Mouse (Mus musculus) cerebellum, adult 8-10 months (tissue): ENCODE measurements at regions not wholly inside any gene's neighbourhood (a gene's known extent, or its start where the extent isn't known, plus 50 kb on each side); places are given as distances from the start of the nearest gene placed in this dataset.

Source experiments
- DNase-seq: peaks from one replicate; pipeline ENCODE4 v3.0.0; 2022

DNA sequence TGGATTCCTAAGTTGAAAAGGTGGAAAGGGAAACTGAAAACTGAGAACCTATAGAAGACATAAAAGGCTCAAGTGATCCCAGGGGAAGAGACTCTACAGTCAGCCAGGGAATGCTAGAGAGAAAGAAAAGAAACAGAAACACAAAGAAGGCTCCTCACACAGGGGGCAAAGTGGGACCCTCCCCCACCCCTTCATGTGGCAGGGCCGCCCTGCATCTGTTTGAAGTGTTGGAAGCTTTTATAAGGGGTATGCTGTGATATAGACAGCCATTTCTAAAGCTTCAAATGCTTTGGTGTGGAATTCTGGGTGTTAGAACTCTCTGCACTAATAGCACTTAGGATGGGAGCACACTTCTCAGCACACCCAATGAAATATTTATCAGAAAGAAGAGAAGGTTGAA, 276.7 kb upstream of the Cdh5 start:
- DNase-seq, result no peak

- no peak for DNase-seq
Observed at GRCm38 (mm10) chr8:103825289-103825688, 276.1 kb upstream of the Cdh5 start.

DNA sequence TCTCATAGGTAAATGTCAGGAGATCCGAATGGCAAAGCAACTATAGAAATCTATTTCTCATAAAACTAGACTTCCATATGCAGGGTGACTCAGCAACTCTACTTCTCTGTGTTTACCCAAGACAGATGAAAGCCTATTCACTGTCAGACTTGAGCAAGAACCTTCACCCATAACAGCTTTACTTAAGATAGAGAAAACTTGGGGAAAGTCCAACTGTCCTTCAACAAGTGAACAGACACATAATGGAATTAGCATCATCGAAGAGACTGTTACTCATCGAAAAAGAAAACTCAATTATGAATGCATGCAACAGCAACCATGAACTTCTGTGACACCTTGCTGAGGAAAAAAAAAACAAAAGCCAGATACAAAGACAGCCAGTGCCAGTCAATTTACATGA, 271.0 kb upstream of the Cdh5 start:
- DNase-seq, result no peak

GRCm38 (mm10) chr8:103839990-103840389, 261.4 kb upstream of the Cdh5 start:
- no peak for DNase-seq

DNA sequence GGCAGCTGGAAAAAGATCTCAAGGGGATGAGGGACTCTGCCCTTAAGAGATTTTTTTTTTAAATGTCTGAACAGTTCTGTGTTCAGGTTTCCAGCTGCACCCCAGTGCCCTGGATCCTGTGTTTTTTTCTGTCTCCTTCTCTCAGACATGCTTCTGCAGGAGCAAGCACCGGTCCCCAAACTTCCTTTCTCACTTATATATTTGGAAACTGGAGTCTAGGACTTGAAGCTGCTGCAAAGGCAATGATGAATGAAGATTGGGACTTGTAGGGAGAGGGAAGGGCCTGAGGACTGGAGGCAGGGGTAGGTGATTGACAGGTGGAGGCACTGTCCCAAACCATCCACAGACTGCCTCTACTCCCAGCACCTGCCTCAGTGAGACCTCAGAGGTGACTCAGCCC, 255.5 kb upstream of the Cdh5 start:
- no peak for DNase-seq

GRCm38 (mm10) chr8:103846382-103846976, 254.9 kb upstream of the Cdh5 start:
- no peak for DNase-seq

GRCm38 (mm10) chr8:103849785-103850184, 251.6 kb upstream of the Cdh5 start:
- DNase-seq, result no peak

DNA sequence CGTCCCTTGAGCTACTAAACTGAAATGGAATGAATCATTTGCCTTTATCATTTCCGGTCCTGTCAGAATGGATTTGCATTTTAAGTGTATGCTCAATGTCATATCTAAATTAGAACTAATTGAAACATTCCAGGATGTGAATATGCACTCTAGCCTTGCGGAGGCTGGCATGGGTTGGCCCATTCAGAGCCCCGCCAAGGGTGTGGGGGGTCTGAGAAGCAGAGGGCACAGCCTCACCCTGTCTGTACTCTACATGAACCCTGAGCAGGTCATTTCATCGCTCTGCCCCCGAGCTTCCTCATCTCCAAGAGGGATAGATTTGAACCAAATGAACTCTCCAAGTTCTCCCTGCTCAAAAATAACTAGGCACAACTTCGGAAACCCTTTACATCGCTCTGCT, 250.1 kb upstream of the Cdh5 start:
- DNase-seq, result no peak

- no peak for DNase-seq
Observed at GRCm38 (mm10) chr8:103853048-103853447, 248.4 kb upstream of the Cdh5 start.

DNA sequence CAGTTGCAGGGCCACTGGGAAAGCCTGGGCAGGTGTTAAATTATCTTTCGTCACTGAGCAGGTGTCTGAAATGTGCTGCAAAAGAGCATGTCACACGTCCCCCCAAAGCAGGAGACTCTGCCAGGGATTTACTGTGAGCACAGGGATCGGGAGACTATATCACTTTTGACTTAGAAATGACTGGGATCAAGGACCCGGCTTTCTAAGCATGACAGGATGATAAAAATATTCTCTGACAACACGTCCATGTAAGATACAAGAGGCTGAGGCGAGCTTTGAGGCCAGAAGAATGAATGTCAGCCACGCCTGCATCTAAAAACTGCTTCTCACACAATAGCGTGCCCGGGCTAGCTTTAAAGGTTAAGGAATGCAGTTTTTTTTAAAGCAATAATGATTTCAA, 246.1 kb upstream of the Cdh5 start:
- DNase-seq, result no peak

DNA sequence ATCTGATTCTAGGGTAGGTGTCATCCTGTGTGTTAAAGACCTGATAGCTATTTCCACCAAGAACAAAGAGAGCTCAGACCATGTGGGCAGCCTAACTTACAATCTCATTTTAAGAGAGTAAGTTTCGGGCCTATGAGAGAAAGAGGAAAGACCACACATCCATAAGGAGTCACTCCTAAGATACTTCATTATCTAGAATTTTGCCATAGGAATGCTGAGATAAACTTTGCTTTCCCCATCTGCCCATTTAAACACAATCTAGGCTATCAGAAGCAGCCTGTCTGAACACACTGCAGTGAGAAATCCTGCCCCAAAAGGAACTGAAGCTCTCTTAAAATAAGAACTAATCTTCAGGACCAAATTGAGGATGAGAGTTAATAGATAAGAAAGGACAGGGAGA, 242.3 kb upstream of the Cdh5 start:
- DNase-seq, result no peak

DNA sequence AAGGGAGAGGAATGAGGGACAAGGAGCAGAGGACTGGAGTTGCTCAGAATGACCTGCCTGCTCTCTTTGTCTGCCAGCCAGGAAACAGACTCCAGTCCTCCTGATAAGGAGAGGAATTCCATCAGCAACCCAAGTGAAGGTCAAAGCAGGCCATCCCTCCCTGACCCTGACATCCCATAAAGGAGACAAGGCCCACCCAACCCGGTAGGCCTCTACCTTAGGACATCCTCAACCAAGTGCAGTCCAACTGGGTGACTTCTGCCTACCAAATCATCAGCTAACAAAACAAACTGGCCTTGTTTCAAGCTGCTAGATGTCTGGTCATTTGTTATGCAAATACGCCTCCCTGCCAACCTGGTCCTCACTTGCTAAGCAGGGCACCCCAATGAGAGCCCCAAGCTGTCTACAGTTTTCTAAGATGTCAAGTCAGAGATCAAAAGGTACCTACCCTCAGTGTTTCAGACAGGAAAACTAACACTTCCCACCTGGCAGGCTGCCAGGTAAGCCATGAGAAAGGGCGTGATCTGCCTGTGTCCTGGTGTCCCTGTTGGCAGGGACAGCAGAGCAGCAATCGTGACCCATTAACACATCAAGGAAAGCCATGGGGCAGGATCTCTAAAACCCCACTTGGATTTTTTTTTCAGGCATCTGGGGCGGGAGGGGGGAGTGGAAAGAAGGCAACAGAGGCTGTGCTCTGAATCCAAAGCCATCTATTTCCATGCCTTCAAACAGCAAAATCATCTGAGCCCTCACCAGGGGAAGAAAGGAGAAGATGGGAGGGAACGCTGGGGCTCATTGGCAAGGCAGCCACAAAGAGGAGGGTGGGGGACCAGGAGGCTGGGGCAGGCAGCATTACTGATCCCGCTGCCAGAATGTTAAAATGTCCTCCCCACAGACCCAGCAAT, 227.6 kb upstream of the Cdh5 start:
- peak; percentile 2 for DNase-seq

DNA sequence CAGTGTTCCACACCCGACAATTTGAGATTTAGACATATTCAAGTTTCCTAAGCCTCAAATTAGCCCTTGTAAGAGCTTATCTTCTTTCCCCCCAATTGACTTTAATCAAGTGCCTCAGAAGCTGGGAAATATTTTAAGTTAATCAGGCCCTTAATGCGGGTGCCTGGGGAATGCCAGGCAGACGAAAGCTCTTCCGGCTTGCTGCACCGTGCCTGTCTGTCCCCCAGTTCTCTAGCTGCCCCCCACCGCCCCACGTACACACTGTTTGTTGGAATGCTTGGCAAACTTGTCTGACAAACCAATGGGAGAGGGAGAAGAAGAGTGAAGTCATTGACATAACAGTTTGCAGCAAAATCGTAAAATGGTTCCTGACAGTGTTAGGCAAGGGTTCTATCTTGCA, 226.9 kb upstream of the Cdh5 start:
- no peak for DNase-seq

GRCm38 (mm10) chr8:103879505-103879904, 221.9 kb upstream of the Cdh5 start:
- no peak for DNase-seq

DNA sequence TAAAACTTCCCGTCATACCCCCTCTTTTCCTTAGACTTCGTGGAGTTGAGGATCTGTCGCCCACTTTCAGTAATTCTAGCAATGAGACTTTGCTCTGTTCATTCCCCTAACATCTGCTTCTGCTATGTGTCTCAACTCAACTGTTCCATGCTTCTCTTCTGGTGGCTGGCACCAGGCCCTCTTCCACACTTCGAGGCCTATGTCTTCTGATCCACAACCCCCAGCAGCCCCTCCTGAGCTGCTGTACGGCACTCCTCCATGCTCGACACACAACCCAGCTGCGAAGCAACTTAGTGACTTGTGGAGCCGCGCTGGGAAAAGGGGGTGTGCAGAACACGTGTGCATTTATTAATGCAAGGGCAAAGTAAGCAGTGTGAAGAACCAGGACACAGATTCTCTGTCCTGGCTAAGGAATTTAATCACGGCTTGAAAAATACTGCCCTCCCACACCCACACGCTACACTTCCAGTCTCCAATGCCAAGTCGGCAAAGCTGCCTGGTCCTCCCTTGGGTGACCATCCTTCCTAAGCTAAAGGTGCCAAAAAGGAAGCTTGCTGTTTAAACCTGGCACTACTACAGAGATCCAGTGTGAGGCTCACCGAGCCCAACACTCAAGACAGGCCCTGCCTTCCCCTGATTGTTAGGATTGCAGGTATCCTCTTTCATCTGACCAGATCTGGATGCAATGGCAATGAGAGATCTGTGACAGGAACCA, 220.8 kb upstream of the Cdh5 start:
- DNase-seq, result no peak

DNA sequence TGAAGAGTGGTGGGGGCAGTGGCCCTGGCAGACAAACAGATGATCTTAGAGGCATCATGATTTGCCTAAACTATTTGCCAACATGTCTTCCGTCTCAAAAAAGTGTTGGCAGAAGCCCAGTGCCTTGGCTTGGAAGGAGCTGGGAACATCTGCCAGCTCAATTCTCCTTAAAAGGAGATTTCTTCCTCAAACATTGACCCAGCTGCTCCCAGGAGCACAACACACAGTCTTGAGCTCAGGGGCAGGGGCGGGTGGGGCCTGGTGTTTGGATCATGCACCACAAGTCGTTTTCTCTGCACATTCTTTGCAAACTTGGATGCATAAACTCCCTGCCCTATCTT, 220.3 kb upstream of the Cdh5 start:
- no peak for DNase-seq

DNA sequence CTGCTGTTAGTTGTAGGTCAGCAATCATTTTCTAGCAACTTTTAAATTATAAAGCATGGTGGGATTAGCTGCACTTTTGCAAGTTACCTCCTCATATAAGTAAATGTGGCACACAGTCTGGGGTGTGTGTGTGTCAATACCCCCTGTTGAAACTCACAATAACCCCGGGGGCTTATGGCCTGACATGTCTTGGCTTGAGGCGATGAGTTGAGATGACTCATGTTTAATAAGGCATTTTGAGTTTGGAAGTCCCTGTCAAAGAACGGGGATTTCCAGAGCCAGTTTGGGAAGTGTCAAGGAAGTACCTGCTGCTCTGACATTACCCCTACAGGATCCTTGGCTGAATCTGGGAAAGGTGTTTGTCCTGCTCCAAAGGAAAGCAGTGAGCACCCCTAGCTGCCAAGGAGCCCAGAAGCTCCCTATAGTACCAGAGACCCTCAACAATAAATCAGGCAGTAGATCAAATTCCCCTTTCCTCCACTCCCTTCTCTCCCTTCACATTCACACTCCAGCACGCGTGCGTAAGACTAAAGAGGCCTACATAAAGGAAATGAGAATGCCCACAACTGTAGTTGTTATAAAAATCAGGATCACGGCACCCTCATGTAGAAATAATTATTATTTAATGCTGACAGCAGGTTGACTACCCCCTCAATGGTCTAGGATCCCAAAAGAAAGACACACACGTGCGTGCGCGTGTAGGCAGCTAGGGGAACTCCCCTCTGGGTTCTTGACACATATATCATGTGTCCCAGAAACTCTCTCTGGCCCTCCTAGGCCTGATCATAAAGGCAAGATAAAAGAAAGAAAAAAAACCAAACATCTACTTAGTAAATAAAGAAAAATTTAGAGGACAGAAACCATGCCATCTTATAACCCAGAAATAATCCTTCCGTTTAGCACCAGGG, 216.3 kb upstream of the Cdh5 start:
- no peak for DNase-seq

- DNase-seq, result no peak
Observed at GRCm38 (mm10) chr8:103894589-103894988, 206.8 kb upstream of the Cdh5 start.

GRCm38 (mm10) chr8:103895132-103895531, 206.3 kb upstream of the Cdh5 start:
- no peak for DNase-seq

DNA sequence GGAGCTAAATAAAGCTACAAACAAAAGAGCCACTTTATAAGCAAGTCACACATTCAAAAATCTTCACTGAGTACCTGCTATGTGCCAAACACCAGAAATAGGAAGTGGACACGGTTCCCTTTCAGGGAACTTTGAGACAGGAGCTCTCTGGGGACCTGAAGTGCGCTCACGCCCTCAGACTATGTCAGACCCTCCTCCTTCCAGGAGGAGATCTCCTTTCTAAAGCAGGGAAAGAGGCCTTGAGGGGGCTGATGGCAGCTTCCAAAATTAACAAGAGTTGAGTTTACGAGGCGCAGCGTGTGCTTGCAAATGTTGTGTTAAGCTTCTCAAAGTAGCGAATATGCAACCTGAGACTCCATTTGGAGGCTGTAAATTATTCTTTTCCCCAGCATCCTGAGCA, 204.0 kb upstream of the Cdh5 start:
- no peak for DNase-seq

- DNase-seq, result no peak
Observed at GRCm38 (mm10) chr8:103902516-103902915, 198.9 kb upstream of the Cdh5 start.

GRCm38 (mm10) chr8:103903635-103904034, 197.8 kb upstream of the Cdh5 start:
- DNase-seq, result no peak

DNA sequence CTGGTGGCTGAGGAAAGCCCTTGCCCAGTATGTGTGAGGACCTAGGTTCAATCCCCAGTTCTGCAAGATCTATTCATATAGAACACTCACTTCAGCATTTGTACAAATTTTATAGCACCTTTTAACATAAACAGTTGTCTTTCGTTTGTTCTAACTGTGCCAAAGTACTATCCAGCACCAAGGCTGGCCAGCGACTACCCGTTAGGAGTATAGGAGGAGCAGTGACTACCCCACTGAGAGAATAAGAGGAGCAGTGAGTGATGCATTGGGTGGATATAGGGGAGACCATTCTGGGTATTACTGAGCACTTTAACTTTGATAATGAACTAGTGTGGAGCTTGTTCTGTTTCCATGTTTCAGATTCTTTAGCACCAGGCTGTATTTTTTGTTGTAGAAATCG, 193.8 kb upstream of the Cdh5 start:
- DNase-seq, result no peak
